Mouse (Mus musculus) embryonic fibroblast, embryonic 13.5 days (primary cell): Measurements from ENCODE around the gene Ankrd44.

ENCODE experiments used
- CTCF ChIP-seq: IDR thresholded peaks from 2 replicates; pipeline ENCODE4 v1.5.1; 2011; ENCODE audit warnings: mild to moderate bottlenecking, control low read depth, low read length, moderate library complexity, borderline replicate concordance; ENCODE audit not compliant: insufficient read depth
- POLR2A ChIP-seq: IDR thresholded peaks from 2 replicates; pipeline ENCODE4 v1.6.1; 2011; ENCODE audit warnings: low read depth, mild to moderate bottlenecking, control low read depth, low read length, moderate library complexity

DNA sequence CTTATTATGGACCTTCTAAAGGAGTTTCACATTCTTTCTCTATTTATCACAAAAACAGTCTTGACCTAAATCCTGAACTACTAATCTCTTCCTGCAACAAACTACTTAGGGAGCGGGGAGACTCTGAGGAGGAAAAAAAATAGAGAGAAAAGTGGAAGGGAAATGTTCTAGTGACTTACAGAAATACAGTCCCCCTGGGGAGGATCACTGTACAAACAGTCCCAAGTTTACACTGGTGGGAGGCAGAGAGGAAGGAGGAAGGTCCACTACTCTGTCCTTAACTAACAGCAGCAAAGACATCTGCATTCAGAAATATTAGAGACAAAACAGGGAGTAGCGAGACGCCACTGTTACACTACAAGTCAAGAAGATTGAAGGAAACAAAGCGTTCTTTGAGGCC, 59.0 kb downstream of the Ankrd44 start:
- TF ChIP-seq CTCF (no peak), POLR2A (no peak)
